Mouse (Mus musculus): ENCODE measurements at regions not wholly inside any gene's neighbourhood (a gene's known extent, or its start where the extent isn't known, plus 50 kb on each side); places are given as distances from the start of the nearest gene placed in this dataset.

DNA sequence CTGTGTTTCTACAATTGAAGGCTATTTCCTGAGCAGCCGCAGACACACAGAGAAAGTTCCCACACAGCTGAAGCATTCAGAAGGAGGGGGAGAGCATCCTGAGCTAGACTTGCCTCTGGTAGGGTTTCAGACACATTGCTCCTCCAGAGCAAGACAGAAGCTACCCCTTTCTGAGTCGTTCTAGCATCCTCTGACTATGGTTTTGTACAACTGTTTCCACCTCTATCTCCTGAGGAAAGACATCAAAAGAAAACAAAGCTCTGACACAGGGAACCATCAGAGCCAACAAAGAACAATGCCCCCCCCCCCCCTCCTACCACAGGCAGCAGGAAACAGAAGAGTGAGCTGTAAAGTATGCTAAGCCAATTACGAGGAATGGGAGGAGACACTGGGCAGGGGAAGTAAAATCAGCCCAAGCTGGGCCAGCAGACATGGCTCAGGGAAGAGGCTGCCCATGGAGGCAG, 132.3 kb upstream of the Atp2b1 start:
- TF ChIP-seq CTCF (IDR thresholded peaks at IDR 0.05; ENCODE audit: borderline replicate concordance, insufficient read depth, low read length) (no peak), POLR2A (IDR thresholded peaks at IDR 0.05; ENCODE audit: low read depth, low read length) (no peak)

Data from embryonic fibroblast, embryonic 13.5 days (primary cell).